Mouse (Mus musculus) hematopoietic stem cell, adult 5-6 weeks (primary cell): Measurements from ENCODE around the gene Creb3l1. TPM values are rescaled to one million over a fixed set of nuclear protein-coding genes. Genes with fewer than 3 reads are reported as not detected.

Experiments used
- ATAC-seq, 2 experiments: fragments of 125-278 bp in 1 of 2; replicated peaks in 1 of 2; 2 replicates each; pipeline ENCODE4 v1.8.0; 2016 to 2017; ENCODE audit warnings: inconsistent platforms in 2 of 2, mild to moderate bottlenecking in 2 of 2, moderate number of reproducible peaks in 2 of 2, low read depth in 1 of 2, moderate TSS enrichment in 1 of 2; ENCODE audit not compliant: low FRiP score in 2 of 2, poor library complexity in 2 of 2, severe bottlenecking in 2 of 2, insufficient read depth in 1 of 2, low TSS enrichment in 1 of 2
- total RNA-seq: library from RNA; stranded (forward); fragments of 172-1452, 232-1000 nt; gene quantifications from 2 replicates; pipeline ENCODE4 v1.2.3, GENCODE M21; 2017

The Creb3l1 gene
- total RNA-seq, 1 experiment from 2014 or later, result not detected

- no peak for ATAC-seq
Measured at GRCm38 (mm10) chr2:92012768-92013445, 11.4 kb downstream of the Creb3l1 start.

- ATAC-seq, result no peak
Measured at GRCm38 (mm10) chr2:92011424-92012353, 12.6 kb downstream of the Creb3l1 start.

GRCm38 (mm10) chr2:92008623-92009404 is 15.5 kb downstream of the Creb3l1 start:
- no peak; a peak in 1 of 4 replicates for ATAC-seq

- ATAC-seq, result peak; percentile 98 to 99
Measured at GRCm38 (mm10) chr2:92007933-92008622, 16.2 kb downstream of the Creb3l1 start.

- peak; percentile 15 to 20; a peak in 2 of 4 replicates for ATAC-seq
Measured at GRCm38 (mm10) chr2:92006983-92007921, 17.1 kb downstream of the Creb3l1 start.

- no peak for ATAC-seq
Measured at GRCm38 (mm10) chr2:92006491-92006890, 17.8 kb downstream of the Creb3l1 start.

- ATAC-seq, result no peak
Measured at GRCm38 (mm10) chr2:92004617-92005016, 19.7 kb downstream of the Creb3l1 start.

- ATAC-seq, result no peak
Measured at GRCm38 (mm10) chr2:91997905-91998608, 26.2 kb downstream of the Creb3l1 start.

GRCm38 (mm10) chr2:91996006-91996405 is 28.3 kb downstream of the Creb3l1 start:
- no peak for ATAC-seq

- no peak for ATAC-seq
Measured at GRCm38 (mm10) chr2:91993409-91993808, 30.9 kb downstream of the Creb3l1 start.

- no peak for ATAC-seq
Measured at GRCm38 (mm10) chr2:91989750-91990149, 34.6 kb downstream of the Creb3l1 start.

GRCm38 (mm10) chr2:91987542-91987941 is 36.8 kb downstream of the Creb3l1 start:
- peak; percentile 8 to 61; a peak in 2 of 4 replicates for ATAC-seq

- ATAC-seq, result peak; percentile 34 to 47; a peak in 3 of 4 replicates
Measured at GRCm38 (mm10) chr2:91986071-91986470, 38.2 kb downstream of the Creb3l1 start.

GRCm38 (mm10) chr2:91984906-91985525 is 39.3 kb downstream of the Creb3l1 start:
- ATAC-seq, result peak; percentile 8 to 18; a peak in 1 of 4 replicates

GRCm38 (mm10) chr2:91984439-91984838 is 39.9 kb downstream of the Creb3l1 start:
- ATAC-seq, result peak; percentile 90 to 91
